Mouse (Mus musculus): ENCODE data around the gene Plekha3. TPM values are rescaled to one million over a fixed set of nuclear protein-coding genes. Genes with fewer than 3 reads are reported as not detected.

Gene Plekha3
- 197 TPM for polyA plus RNA-seq (2014; fragmentation: Illumina TruSeq; extraction: RNeasy Lipid Tissue Mini Kit (QIAGEN cat#74804); ENCODE audit: low read depth, low replicate concordance)

GRCm38 (mm10) chr2:76674725-76675427, at the start of gene Plekha3:
TSS of gene Plekha3 (plus strand) at chr2:76675281.

GRCm38 (mm10) chr2:76647883-76648570, 27.1 kb upstream of the Plekha3 start, which contains the start of the genes Prkra and Pjvk:
TSS of gene Prkra (minus strand) at chr2:76648015.
TSS of gene Pjvk (plus strand) at chr2:76648476.

GRCm38 (mm10) chr2:76672966-76673392, 2.1 kb upstream of the Plekha3 start, which contains the start of gene Fkbp7:
TSS of gene Fkbp7 (minus strand) at chr2:76673116.

Other genes starting within 250 kb of the Plekha3 start
- gene Prkra, start 27.3 kb upstream of the Plekha3 start, polyA plus RNA-seq (2014; fragmentation: Illumina TruSeq; extraction: RNeasy Lipid Tissue Mini Kit (QIAGEN cat#74804); ENCODE audit: low read depth, low replicate concordance) = 35.1 TPM
- gene Pjvk, start 26.8 kb upstream of the Plekha3 start, polyA plus RNA-seq (2014; fragmentation: Illumina TruSeq; extraction: RNeasy Lipid Tissue Mini Kit (QIAGEN cat#74804); ENCODE audit: low read depth, low replicate concordance) = not detected
- gene Fkbp7, start 2.2 kb upstream of the Plekha3 start, polyA plus RNA-seq (2014; fragmentation: Illumina TruSeq; extraction: RNeasy Lipid Tissue Mini Kit (QIAGEN cat#74804); ENCODE audit: low read depth, low replicate concordance) = 50.1 TPM